Mouse (Mus musculus): Measurements from ENCODE around the gene Fam222a. TPM values are rescaled to one million over a fixed set of nuclear protein-coding genes. Genes with fewer than 3 reads are reported as not detected.

Fam222a gene
- under 1 TPM; 0.17 to 0.56 TPM for polyA plus RNA-seq (2017; shearing (Covaris generic))

DNA sequence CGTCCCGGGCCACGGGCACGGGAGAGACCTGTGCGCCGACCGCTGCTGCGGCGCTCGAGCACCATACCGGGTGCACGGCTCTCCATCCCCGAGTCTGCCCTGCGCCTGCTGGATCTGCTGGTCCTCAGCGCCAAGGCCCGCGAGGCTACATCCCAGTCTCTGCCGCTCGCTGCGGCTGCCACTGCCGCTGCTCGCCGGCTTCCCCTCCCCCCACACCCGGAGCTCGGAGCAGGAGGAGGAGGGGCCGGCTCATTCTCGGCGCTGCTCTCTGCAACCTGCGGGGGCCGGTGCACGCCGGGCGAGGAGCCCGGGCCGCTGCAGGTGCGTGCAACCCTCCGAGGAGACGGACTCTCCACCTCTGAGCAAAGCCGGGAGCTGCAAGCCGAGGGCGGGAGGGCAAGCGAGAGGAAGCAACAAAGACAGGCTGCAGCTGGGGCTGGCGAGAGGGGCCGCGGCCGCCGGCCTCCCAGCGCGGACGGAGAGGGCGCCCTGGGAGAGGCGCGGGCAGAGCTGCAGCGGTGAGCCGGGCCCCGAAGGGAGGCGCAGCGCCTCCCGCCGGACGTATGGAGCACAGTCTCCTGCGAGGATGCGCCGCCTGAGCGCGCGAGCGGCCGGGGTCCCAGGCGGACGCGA, at the start of gene Fam222a:
TSS of gene Fam222a (plus strand) at position 452 of the 633 bp plus-strand sequence.

DNA sequence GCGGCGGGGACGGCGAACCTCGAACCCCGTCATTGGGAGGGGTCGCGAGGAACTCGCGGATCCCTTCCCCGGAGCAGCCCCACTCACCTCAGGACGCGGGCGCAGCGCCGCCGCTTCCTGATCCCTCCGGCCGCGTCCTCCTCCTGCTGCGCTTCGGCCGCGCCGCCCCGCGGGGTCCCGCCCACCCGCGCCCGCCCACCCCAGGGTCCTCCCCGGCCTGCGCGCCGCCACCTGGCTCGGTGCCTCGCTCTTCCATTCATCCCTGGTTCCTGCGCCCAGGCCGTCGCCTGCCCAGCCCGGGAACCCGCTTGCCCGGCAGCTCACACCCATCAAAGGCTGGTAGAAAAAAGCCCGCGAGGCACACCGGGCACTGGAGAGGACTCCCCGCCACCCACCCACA, 90.4 kb downstream of the Fam222a start, which contains the start of gene Trpv4:
TSS of gene Trpv4 (minus strand) at position 167 of the 400 bp plus-strand sequence.

Other genes with a start within 250 kb of the Fam222a start
- 100 to 1,000 TPM; 104 to 131 TPM for gene Kctd10, start 187.5 kb upstream of the Fam222a start, polyA plus RNA-seq (2017; shearing (Covaris generic))
- 10 to 100 TPM; 57.5 to 71.2 TPM for gene Ube3b, start 187.4 kb upstream of the Fam222a start, polyA plus RNA-seq (2017; shearing (Covaris generic))
- gene Mmab, start 124.0 kb upstream of the Fam222a start, polyA plus RNA-seq (2017; shearing (Covaris generic)): 10 to 100 TPM in 1 of 2 experiments, 1 to 10 TPM in 1; 9.7 to 16.1 TPM
- gene Mvk, start 123.7 kb upstream of the Fam222a start, polyA plus RNA-seq (2017; shearing (Covaris generic)): 10 to 100 TPM; 11.0 to 13.3 TPM
- 1 to 10 TPM in 1 of 2 experiments, under 1 TPM in 1; 0.49 to 2.0 TPM for gene Trpv4, start 90.4 kb downstream of the Fam222a start, polyA plus RNA-seq (2017; shearing (Covaris generic))
- 100 to 1,000 TPM; 311 to 348 TPM for gene Gltp, start 123.0 kb downstream of the Fam222a start, polyA plus RNA-seq (2017; shearing (Covaris generic))
- 10 to 100 TPM; 19.1 to 21.0 TPM for gene Tchp, start 139.7 kb downstream of the Fam222a start, polyA plus RNA-seq (2017; shearing (Covaris generic))
- gene Ankrd13a, start 206.7 kb downstream of the Fam222a start, polyA plus RNA-seq (2017; shearing (Covaris generic)): 100 to 1,000 TPM; 145 to 166 TPM
- gene Git2, start 207.5 kb downstream of the Fam222a start, polyA plus RNA-seq (2017; shearing (Covaris generic)): 100 to 1,000 TPM; 124 to 136 TPM